Mouse (Mus musculus) gastrocnemius, postnatal 4 days (tissue): ENCODE measurements around the gene Desi1. TPM values are rescaled to one million over a fixed set of nuclear protein-coding genes. Genes with fewer than 3 reads are reported as not detected.

Experiments used
- DNase-seq, 2 experiments: peaks; one replicate each; pipeline ENCODE4 v3.0.0; 2021 to 2022; ENCODE audit warnings: low spot score in 2 of 2, mixed read lengths in 2 of 2
- total RNA-seq, 2 experiments: library from RNA; stranded (reverse); gene quantifications; 2 replicates each; pipeline ENCODE4 v1.2.3; 2021

Gene Desi1
- total RNA-seq, 2 experiments from 2014 or later: 21.9 to 23.9 TPM

- no peak for DNase-seq
These were observed 65.2 kb downstream of the Desi1 start for GRCm38 (mm10) chr15:81968447-81968846.

DNA sequence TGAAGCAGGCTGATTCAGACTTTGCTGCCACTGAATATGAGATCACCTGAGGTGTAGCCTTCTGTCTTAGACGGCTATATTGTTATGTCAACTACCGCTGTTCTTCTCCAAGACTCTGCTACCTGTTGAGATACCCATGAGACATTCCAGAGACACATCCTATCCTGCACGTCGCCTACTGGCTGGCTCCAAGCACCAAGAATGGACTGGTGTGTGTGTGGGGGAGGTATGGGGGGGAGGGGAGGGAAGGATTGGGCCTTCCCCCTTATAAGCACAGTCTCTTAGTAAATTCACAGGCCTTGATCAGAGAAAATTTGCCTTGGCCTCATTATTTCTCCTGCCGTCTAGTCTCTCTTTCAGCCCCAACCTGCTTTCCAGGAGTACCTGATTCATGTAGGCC lies 65.8 kb downstream of the Desi1 start:
- no peak for DNase-seq

GRCm38 (mm10) chr15:81966062-81966829 lies 67.4 kb downstream of the Desi1 start:
- DNase-seq: no peak

DNA sequence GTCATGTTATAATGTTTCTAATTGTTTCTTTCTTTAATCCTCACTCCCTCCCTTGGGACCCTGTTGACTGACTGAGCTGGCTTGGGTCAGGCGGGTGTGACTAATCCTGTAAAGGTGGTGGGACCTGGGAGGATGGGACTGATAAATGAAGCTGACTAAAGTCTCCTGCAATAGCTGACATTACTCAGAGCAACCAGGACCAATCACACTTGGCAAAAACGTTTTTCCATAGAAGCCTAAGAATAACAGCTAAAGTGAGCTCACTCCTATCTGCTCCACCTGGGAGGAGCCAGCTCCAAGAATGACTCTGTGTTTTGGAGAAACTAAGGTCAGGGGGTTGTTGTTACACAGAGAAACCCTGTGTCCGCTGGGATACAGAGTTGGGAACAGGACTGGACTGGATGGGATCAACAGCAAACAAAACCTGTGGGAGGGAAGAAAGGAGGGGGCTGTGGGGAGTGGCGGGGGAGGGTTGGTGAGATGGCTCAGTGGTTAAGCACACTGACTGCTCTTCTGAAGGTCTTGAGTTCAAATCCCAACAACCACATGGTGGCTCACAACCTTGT lies 68.6 kb downstream of the Desi1 start:
- no peak for DNase-seq

- DNase-seq: no peak
These were observed 69.4 kb downstream of the Desi1 start for GRCm38 (mm10) chr15:81964262-81964661.

DNA sequence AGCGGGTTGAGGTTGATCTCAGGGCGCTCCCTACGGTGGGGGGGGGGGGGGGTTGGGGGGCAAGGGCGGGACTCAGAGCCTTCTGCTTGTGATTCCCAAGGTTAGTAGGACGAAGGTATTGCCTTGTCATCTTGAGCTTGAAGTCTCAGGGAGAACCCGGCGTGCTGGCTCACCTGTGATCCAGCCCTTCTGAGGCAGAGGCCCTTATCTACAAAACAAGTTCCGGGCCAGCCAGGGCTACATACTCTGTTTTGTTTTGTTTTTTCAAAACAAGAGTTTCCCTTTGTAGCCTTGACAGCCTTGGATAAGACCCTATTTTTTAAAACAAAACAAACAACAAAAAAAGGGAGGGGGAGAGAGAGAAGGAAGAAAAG lies 72.6 kb downstream of the Desi1 start:
- DNase-seq: no peak

DNA sequence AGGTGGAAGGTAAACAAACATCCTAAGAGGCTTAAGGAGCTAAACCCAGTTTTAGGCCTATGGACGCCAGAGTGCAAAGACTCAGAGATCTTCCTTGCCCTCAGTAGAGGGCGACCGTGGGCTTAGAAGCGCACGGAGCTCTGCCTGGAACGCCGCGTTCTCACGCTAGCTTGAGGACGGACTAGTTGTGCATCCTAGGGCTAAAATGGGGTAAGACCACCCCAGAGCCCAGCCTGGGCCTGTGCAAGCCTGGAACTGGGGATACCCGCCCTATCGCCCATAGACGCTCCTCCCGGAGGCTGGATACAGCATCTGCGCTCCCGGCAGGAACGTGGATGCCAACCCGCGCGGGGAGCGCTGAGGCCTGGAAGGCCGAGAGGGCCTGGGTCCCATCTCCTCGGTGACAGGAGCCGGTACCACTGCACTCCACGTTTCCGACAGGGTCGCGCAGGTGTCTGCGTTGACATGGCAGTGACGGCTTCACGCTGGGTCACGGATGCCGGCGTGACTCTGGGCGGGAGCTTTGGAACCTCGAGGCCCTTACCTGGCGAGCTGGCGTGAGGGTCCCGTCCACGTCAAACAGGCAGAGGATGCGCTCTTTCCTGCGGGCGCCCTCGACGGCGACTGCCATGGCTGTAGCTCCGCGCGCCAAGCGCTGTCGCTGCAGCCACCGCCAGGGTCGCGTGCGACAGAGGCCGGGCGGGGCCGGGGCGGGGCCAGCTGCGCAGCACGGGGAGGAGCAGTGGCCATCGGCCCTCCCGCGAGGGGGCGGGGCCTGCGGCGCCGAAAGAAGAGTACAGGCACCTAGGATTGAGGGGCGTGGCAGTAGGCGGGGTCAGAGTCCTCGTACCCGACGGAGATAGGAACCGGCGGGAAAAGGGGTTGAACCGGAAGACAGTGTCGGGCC lies 73.2 kb downstream of the Desi1 start, which contains the start of gene Pmm1:
Pmm1 (minus strand) TSS at position 760 of the 907 bp plus-strand sequence.
- DNase-seq: peak; percentile 94 to 99

DNA sequence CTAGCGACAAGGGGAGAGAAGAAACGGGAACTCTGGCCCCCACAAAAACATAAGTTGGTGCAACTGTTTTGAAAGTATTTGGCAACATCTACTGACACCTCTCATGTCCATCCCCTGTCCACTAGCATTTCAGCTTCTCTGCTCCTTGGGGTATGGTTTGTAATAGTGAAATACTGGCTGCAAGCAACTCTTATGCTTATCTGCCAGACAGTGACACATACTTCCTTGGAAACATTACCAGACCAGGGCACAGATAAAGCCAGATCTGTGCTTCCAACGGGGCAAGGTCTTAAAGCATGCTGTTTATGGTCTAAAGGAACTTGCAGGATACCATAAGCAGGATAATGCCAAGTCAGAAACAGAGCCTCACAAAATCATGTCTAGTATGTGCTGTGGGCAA lies 74.8 kb downstream of the Desi1 start:
- DNase-seq: no peak

- no peak for DNase-seq
These were observed 76.1 kb downstream of the Desi1 start for GRCm38 (mm10) chr15:81957598-81957997.

DNA sequence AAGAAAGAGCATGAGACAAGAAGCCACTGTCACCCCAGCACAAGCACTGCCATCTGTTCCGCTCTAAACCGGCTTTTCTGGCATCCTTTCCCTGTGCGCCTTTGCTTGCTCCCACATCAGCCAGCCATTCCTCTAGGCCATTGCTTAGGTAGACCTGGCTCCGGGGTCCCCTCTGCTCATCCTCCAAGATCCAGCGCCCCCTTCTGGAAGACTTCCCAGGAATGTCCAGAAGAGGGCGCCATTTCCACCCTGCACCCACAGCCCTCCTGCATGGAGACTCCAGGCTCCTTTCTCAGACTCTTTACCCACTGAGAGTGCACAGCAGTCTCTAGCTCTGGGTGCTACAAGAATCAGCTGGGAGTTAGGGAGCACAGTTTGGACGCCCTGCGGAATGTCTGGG lies 77.2 kb downstream of the Desi1 start:
- peak in 1 of 2 experiments; percentile 47 for DNase-seq

GRCm38 (mm10) chr15:81955414-81955813 lies 78.2 kb downstream of the Desi1 start:
- no peak for DNase-seq

DNA sequence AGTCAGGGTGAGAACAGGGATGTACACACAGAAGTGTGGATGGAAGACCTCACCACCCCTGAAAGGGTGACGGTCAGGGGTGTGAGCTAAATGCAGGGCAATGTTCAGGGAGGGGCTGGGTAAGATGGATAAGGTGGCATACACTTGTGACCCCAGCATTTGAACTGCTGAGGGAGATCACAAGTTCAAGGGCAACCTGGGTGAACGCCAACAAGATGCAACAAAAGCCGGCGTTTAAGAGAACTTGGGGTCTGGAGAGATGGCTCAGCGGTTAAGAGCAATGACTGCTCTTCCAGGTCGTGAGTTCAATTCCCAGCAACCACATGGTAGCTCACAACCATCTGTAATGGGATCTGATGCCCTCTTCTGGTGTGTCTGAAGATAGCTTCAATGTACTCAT lies 78.9 kb downstream of the Desi1 start:
- no peak for DNase-seq

- no peak for DNase-seq
These were observed 79.5 kb downstream of the Desi1 start for GRCm38 (mm10) chr15:81954151-81954583.

DNA sequence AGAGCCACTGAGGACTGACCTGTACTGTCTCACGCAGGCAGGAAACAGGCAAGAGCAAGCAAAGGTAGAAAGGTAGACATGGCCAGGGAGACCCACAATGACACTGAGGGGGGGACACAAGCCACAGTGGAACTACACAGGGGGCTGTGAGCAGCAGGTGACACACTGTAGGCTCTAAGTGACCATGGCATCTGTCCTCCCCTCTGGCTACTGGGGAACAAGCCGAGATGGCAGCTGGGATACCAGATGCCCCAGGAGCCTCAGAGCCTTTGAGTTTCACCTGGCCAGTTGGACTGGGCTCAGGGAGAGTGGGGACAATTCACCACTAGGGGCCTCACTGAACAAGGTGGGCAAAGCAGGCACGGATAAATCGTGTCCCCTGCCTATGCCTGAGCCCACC lies 81.4 kb downstream of the Desi1 start:
- no peak for DNase-seq

DNA sequence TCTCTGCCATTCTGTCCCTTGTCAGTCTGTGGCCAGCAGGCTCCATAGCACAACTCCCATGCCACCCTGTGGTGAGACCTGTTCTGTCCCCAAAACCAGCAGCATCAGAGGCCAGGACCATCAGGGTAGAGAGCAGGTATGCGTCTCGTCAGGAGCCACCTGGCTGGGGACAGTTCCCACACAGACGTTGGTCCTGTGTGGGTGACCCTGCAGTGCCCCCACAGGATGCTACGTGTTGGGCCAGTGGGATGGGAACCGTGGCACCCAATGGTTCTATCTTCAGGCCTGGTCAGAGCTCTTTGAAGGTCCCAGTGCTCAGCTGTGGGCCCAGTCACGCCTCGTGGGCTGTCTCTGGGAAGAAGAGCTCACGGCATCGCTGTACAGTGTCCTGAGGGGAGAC lies 82.5 kb downstream of the Desi1 start:
- no peak for DNase-seq

- DNase-seq: no peak
These were observed 82.9 kb downstream of the Desi1 start for GRCm38 (mm10) chr15:81950716-81951115.

GRCm38 (mm10) chr15:81949476-81950131 lies 84.1 kb downstream of the Desi1 start:
- DNase-seq: no peak

GRCm38 (mm10) chr15:81949076-81949475 lies 84.6 kb downstream of the Desi1 start:
- no peak for DNase-seq

- no peak for DNase-seq
These were observed 90.4 kb downstream of the Desi1 start for GRCm38 (mm10) chr15:81943176-81943749.
